Mouse (Mus musculus) heart, embryonic 16.5 days (tissue): Measurements from ENCODE around the gene Syn3. TPM values are rescaled to one million over a fixed set of nuclear protein-coding genes. Genes with fewer than 3 reads are reported as not detected.
A peak's percentile ranks its signal among the peaks of the same experiment; 100 is the strongest.

Experiments used
- ATAC-seq: fragments of 200-750 bp; cut with Nextera tagmentation; replicated peaks from 2 replicates; pipeline ENCODE4 v1.8.0; 2017; ENCODE audit warnings: moderate number of reproducible peaks; ENCODE audit not compliant: insufficient read depth, low FRiP score; ENCODE audit errors: extremely low read depth
- H3K27ac ChIP-seq: fragments of 300-500 bp; sonication (generic); 2 replicates; pipeline ENCODE4 v1.5.1; 2014; ENCODE audit warnings: mild to moderate bottlenecking, low read length, control low read depth, moderate library complexity
- H3K27me3 ChIP-seq: fragments of 300-500 bp; sonication (generic); 2 replicates; pipeline ENCODE4 v1.6.1; 2014; ENCODE audit warnings: low read length, mixed read lengths; ENCODE audit not compliant: control insufficient read depth, insufficient read depth
- H3K36me3 ChIP-seq: fragments of 300-500 bp; sonication (generic); 2 replicates; pipeline ENCODE4 v1.6.1; 2014; ENCODE audit not compliant: control insufficient read depth, insufficient read depth
- H3K4me1 ChIP-seq: fragments of 300-500 bp; sonication (generic); 2 replicates; pipeline ENCODE4 v1.6.1; 2014; ENCODE audit warnings: low read length, mixed read lengths; ENCODE audit not compliant: control insufficient read depth, insufficient read depth
- H3K4me2 ChIP-seq: fragments of 300-500 bp; sonication (generic); 2 replicates; pipeline ENCODE4 v1.6.1; 2014; ENCODE audit warnings: low read depth, mild to moderate bottlenecking, control low read depth, low read length
- H3K4me3 ChIP-seq: fragments of 300-500 bp; sonication (generic); 2 replicates; pipeline ENCODE4 v1.5.1; 2014; ENCODE audit warnings: mild to moderate bottlenecking, control low read depth, low read length
- H3K9ac ChIP-seq: fragments of 300-500 bp; sonication (generic); 2 replicates; pipeline ENCODE4 v1.6.1; 2014; ENCODE audit warnings: low read length, control low read depth
- H3K9me3 ChIP-seq: fragments of 300-500 bp; sonication (generic); replicated peaks from 2 replicates; pipeline ENCODE4 v1.6.1; 2016; ENCODE audit warnings: low read length; ENCODE audit not compliant: control insufficient read depth
- WGBS: fragments of 180-500 bp; shearing (Covaris S2); extraction: QIAGEN DNeasy Blood & Tissue Kit; methylation state at CpG from one replicate; pipeline ENCODE4 v1.1.7; 2014; 5-methylcytosine and 5-hydroxymethylcytosine counted together
- polyA plus RNA-seq: library from polyadenylated mRNA; unstranded; fragments of >200 nt; fragmentation: Nextera tagmentation; extraction: Ambion mirVana; gene quantifications from 2 replicates; pipeline ENCODE4 v1.2.1, GENCODE M21; 2015

The Syn3 gene
- polyA plus RNA-seq, 1 experiment from 2014 or later = 0.68 TPM

DNA sequence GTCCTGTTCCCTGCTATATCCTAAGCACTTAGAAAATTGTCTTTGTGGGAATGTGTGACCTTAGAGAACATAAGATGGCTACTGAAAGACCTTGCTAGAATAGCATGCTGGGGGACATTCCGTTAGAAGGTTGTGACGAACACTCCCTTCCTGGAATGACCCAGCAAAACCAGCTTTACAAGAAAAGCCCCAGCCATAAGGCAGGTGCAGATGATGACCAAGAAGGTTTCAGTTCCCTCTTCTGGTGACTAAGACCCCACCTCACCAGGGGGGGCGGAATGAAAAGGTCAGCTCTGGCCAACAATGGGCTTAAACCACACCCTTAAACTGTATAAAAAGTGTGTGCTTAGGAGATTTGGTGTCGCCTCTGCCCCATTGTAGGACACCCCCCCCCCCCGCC is 23.4 kb downstream of the Syn3 start:
- 82% methylated on average over 5 of the region's 5 CpGs for WGBS

GRCm38 (mm10) chr10:86474176-86475154 is 24.2 kb downstream of the Syn3 start:
- WGBS = 70% methylated on average over 8 of the region's 8 CpGs

More for the DNA sequence above, 23.4 kb downstream of the Syn3 start:
- Histone ChIP-seq H3K36me3 (no peaks in the 10 kb centered on the region), H3K4me2 (no peak overlapping the region), H3K9me3 (no peaks in the 10 kb centered on the region), H3K9ac (no peak overlapping the region), H3K4me3 (no peak overlapping the region), H3K27ac (no peak overlapping the region), H3K4me1 (no peaks in the 10 kb centered on the region), H3K27me3 (no peaks in the 10 kb centered on the region)
- ATAC-seq = no peak

GRCm38 (mm10) chr10:86473637-86474154 is 25.0 kb downstream of the Syn3 start:
- no peak for ATAC-seq
- no peaks in the 10 kb centered on the region for H3K36me3 ChIP-seq
- H3K4me2 ChIP-seq = no peak overlapping the region
- WGBS = 37% methylated on average over 3 of the region's 3 CpGs
- no peak overlapping the region for H3K27ac ChIP-seq
- no peak overlapping the region for H3K9ac ChIP-seq
- no peaks in the 10 kb centered on the region for H3K4me1 ChIP-seq
- no peaks in the 10 kb centered on the region for H3K27me3 ChIP-seq
- no peaks in the 10 kb centered on the region for H3K9me3 ChIP-seq
- no peak overlapping the region for H3K4me3 ChIP-seq

More at GRCm38 (mm10) chr10:86474176-86475154, 24.2 kb downstream of the Syn3 start:
- no peak overlapping the region for H3K27ac ChIP-seq
- ATAC-seq = no peak
- H3K4me1 ChIP-seq = no peaks in the 10 kb centered on the region
- H3K9ac ChIP-seq = no peak overlapping the region
- H3K4me3 ChIP-seq = no peak overlapping the region
- no peaks in the 10 kb centered on the region for H3K36me3 ChIP-seq
- H3K9me3 ChIP-seq = no peaks in the 10 kb centered on the region
- H3K4me2 ChIP-seq = no peak overlapping the region
- H3K27me3 ChIP-seq = no peaks in the 10 kb centered on the region

GRCm38 (mm10) chr10:86468612-86469546 is 29.8 kb downstream of the Syn3 start:
- no peak overlapping the region for H3K4me2 ChIP-seq

DNA sequence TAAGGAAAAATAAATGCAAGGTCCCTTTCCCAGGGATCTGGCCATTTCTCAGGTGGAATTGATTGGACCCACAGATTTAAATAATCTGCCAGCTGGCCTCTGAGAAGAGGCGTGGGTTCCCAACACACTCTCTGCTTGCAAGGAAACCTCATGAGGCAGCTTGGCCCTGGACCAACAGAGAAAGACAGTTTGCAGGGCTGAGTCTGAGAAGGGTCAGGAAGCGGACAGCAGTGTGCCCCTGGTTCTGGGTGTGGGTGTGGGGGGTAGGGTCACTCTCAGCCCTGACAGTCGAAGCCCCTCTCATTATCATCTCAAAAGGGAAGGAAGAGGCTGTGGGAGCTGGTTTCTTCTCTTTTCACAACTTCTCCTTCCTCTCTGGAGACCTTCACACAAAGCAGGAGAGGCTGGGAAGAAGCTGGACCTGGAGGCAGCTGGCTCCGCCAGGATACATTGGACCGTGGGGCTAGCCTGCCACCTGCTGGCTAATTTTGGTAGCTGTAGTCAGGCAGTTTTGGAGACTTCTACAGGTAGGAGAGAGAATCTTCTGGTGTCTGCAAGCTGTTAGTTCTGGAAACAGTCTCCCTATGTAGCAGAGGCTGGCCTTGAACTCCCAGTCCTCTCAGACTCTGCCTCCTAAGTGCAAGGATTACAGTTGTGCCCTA is 35.0 kb downstream of the Syn3 start:
- peak; percentile 66 for ATAC-seq

More at GRCm38 (mm10) chr10:86468612-86469546, 29.8 kb downstream of the Syn3 start:
- WGBS = 65% methylated on average over 13 of the region's 13 CpGs
- Histone ChIP-seq H3K4me1 (no peaks in the 10 kb centered on the region), H3K27me3 (no peaks in the 10 kb centered on the region), H3K4me3 (no peak overlapping the region), H3K27ac (no peak overlapping the region), H3K36me3 (no peaks in the 10 kb centered on the region), H3K9ac (no peak overlapping the region), H3K9me3 (no peaks in the 10 kb centered on the region)
- no peak for ATAC-seq

DNA sequence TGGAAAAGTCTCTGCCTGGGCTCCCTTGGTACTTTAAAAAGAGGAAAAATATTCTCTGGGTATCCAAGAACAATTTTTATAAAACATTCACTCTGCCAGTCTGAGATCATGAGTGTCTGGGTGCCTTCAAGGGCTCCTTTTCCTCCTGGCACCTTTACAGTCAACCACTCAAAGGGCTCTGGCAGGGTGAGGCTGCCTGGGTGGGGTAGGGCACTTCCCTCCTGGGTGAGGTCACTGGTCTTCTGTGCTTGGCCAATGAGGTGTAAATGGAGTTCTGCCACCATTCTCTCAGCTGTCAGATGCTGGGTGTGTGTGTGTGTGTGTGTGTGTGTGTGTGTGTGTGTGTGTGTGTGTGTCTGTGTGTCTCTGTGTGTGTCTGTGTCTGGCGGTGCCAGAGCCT is 39.1 kb downstream of the Syn3 start:
- WGBS = 56% methylated on average over 1 of the region's 1 CpGs
- H3K36me3 ChIP-seq = no peaks in the 10 kb centered on the region
- H3K27ac ChIP-seq = no peak overlapping the region
- no peak for ATAC-seq
- no peaks in the 10 kb centered on the region for H3K9me3 ChIP-seq
- H3K4me3 ChIP-seq = no peak overlapping the region
- no peaks in the 10 kb centered on the region for H3K4me1 ChIP-seq
- H3K4me2 ChIP-seq = no peak overlapping the region
- H3K9ac ChIP-seq = no peak overlapping the region
- H3K27me3 ChIP-seq = no peaks in the 10 kb centered on the region

More for the DNA sequence above, 35.0 kb downstream of the Syn3 start:
- no peaks in the 10 kb centered on the region for H3K4me1 ChIP-seq
- H3K9me3 ChIP-seq = no peaks in the 10 kb centered on the region
- no peaks in the 10 kb centered on the region for H3K36me3 ChIP-seq
- H3K4me3 ChIP-seq = no peak overlapping the region
- no peak overlapping the region for H3K9ac ChIP-seq
- H3K27ac ChIP-seq = no peak overlapping the region
- H3K4me2 ChIP-seq = no peak overlapping the region
- 25% methylated on average over 5 of the region's 5 CpGs for WGBS
- no peaks in the 10 kb centered on the region for H3K27me3 ChIP-seq

DNA sequence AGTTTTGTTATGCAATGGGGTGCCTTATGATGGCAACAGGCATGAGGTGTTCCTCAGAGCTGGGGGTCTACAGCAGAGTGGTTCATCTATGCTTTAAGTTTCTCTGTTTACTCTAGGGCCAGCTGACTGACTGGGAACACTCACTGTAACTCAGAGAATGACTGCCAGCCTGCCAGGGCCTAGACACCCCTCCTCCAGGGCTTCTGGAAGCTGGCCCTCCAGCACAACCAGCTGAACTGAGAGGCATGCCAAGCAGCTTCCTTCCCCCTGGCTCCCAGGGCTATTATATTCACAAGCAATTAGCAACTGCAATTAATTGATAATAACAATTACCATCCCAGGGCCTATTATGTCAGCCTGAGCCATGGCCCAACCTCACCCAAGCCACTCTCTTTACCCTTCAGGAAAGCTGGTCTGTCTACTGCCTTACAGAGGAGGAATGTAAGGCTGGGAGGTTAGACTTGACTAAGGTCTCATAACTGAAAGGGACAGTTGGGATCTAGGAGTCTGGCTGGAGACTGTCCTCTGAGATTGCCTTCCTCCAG is 41.0 kb downstream of the Syn3 start:
- Histone ChIP-seq H3K9me3 (no peaks in the 10 kb centered on the region), H3K36me3 (no peaks in the 10 kb centered on the region), H3K4me3 (no peak overlapping the region), H3K4me1 (no peaks in the 10 kb centered on the region), H3K27me3 (no peaks in the 10 kb centered on the region), H3K4me2 (no peak overlapping the region), H3K9ac (no peak overlapping the region), H3K27ac (no peak overlapping the region)
- no peak for ATAC-seq

- ATAC-seq = no peak
These were observed 41.5 kb downstream of the Syn3 start for GRCm38 (mm10) chr10:86457195-86457594.

More at GRCm38 (mm10) chr10:86457195-86457594, 41.5 kb downstream of the Syn3 start:
- no peak overlapping the region for H3K27ac ChIP-seq
- no peak overlapping the region for H3K4me3 ChIP-seq
- 24% methylated on average over 4 of the region's 4 CpGs for WGBS
- H3K4me2 ChIP-seq = no peak overlapping the region
- H3K27me3 ChIP-seq = no peaks in the 10 kb centered on the region
- H3K9ac ChIP-seq = no peak overlapping the region
- no peaks in the 10 kb centered on the region for H3K4me1 ChIP-seq
- no peaks in the 10 kb centered on the region for H3K9me3 ChIP-seq
- no peaks in the 10 kb centered on the region for H3K36me3 ChIP-seq
